Mouse (Mus musculus) testis, postnatal 14 days (tissue): ENCODE measurements around the gene Ms4a4d.

ENCODE experiments used
- DNase-seq: peaks from one replicate; pipeline ENCODE4 v3.0.0; 2021; ENCODE audit warnings: low spot score

The Ms4a4d gene

GRCm38 (mm10) chr19:11574965-11575364 is 38.4 kb downstream of the Ms4a4d start:
- DNase-seq, result no peak

GRCm38 (mm10) chr19:11589205-11589604 is 52.6 kb downstream of the Ms4a4d start:
- DNase-seq, result no peak

- DNase-seq, result no peak
Observed at GRCm38 (mm10) chr19:11589891-11590449, 53.4 kb downstream of the Ms4a4d start.

- DNase-seq, result no peak
Observed at GRCm38 (mm10) chr19:11601349-11601748, 64.7 kb downstream of the Ms4a4d start.

- no peak for DNase-seq
Observed at GRCm38 (mm10) chr19:11602026-11602425, 65.4 kb downstream of the Ms4a4d start.

- DNase-seq, result no peak
Observed at GRCm38 (mm10) chr19:11604603-11605002, 68.0 kb downstream of the Ms4a4d start, which contains the start of gene Ms4a6d. Gene Ms4a6d (minus strand): TSS chr19:11604849.
